Comparison of ENCODE assay signal across 8 mouse cellular contexts in the genomic region with DNA sequence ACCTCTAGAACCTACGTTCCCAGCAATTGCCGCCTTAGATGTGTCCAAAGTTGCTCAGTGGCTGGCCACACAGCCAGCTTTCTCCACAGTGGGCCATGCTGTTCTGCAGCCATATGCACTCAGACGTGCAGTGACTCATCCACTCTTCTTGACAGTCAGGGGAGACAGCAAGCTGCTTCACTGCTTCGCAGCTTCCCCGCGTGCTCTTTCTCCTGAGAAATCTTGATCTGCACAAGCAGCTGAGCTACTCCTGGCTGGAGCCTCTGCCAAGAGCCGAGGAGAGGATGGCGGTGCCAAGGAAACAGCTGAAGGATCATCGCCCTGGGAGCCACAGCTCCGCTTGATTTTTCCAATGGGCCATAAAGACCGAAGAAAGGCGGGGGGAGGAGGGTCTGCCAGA.
DNase-seq lines count a peak whose midpoint lies in the region; ATAC-seq lines count a peak whose summit lies in the region.

No protein-coding gene starts in this region.

- no peak overlapping the region for H3K9ac ChIP-seq in liver, embryonic 12.5 days

- DNase-seq in cerebellum, postnatal 14 days: peak; percentile 48 to 56
- no peak for DNase-seq in cerebellum, adult 18-20 months
- DNase-seq in urinary bladder, postnatal 14 days (ENCODE audit: low spot score): peak; percentile 6
- no peak for DNase-seq in urinary bladder, postnatal 25 days (ENCODE audit: low spot score)
- peak; percentile 57 to 66 for DNase-seq in left cerebral cortex, postnatal 10 days (ENCODE audit: extremely low spot score in 1 of 2, low spot score in 2 of 2)
- DNase-seq in telencephalon, adult 2 months (ENCODE audit: low read depth, low spot score): peak; percentile 84
- no peak for DNase-seq in heart, adult 8-10 months (ENCODE audit: low spot score)

- no peak for ATAC-seq in liver, embryonic 12.5 days

- H3K27ac ChIP-seq in liver, embryonic 12.5 days: no peak overlapping the region

- no peak overlapping the region for H3K4me3 ChIP-seq in liver, embryonic 12.5 days

- H3K4me1 ChIP-seq in liver, embryonic 12.5 days: no peaks in the 10 kb centered on the region

- H3K9me3 ChIP-seq in liver, embryonic 12.5 days (replicated peaks): no peaks in the 10 kb centered on the region

- peaks cover 89% of the 10 kb centered on the region for H3K27me3 ChIP-seq in liver, embryonic 12.5 days (replicated peaks)

- H3K4me2 ChIP-seq in liver, embryonic 12.5 days: no peak overlapping the region

- no peaks in the 10 kb centered on the region for H3K36me3 ChIP-seq in liver, embryonic 12.5 days

- intact Hi-C loops in left cerebral cortex, postnatal 10 days (cut with DNase I): no loop called here

- 64% methylated on average over 12 of the region's 12 CpGs for WGBS in liver, embryonic 12.5 days (ENCODE audit: insufficient replicate concordance)

Comparison
In these comparisons a context has a peak if more than half of its experiments do, and no peak if none do; other contexts are left out.
1. DNase-seq: peak in cerebellum, postnatal 14 days (2 of 2), urinary bladder, postnatal 14 days (single experiment), left cerebral cortex, postnatal 10 days (2 of 2) and telencephalon, adult 2 months (single experiment); none in cerebellum, adult 18-20 months (0 of 2), urinary bladder, postnatal 25 days (single experiment) and heart, adult 8-10 months (single experiment).